Mouse (Mus musculus): Measurements from ENCODE around the gene Rara. TPM values are rescaled to one million over a fixed set of nuclear protein-coding genes. Genes with fewer than 3 reads are reported as not detected.
"Not testable (repeated sequence)": the region's sequence is repeated elsewhere in the genome, so short reads cannot be mapped to it uniquely, and the experiment has no call there.

The Rara gene
- polyA plus RNA-seq, 1 experiment from 2014 or later: 17.3 TPM

DNA sequence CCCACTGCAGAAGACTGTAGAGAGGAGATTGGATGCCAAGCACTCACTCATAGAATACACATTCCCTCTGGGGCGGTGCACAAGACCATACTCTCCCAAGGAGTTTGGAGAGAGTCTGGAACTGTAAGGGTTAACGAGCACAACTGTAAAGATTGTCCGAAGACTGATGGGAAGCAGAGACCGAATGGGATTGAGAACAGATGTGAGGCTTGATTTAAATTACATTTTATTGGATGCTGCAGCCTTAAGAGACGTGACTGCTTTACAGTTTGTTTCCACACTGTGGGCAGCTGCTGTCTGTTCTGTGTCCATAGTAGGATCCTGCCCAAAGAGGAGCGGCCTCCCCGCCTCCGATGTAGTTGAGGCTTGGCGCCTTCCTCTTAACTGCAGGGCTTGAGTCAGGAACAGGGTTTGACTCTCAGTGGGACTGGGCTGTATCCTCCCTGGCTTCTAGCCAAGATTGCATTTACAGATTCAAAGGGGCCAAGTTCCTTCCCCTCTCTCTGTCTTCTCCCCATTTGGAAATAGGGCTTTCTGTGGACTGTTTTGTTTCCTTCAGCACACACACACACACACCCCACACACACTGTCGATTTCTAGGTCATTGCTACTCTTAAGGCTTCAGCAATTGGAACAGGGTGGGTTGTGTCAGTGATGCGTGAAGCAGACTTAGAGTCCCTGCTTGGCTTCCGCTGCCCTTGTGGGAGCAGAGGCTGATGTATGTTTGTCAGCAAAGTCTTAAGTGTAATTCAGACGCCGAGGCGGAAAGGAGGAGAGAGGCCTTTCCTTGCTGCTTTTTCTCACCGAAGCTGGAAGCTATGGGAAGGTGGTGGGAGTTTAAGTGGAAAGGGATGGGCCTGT is 4.5 kb upstream of the Rara start:
- Histone ChIP-seq H3K4me1 (peaks cover 58% of the 10 kb centered on the region), H3K27ac (replicated peaks) (peak overlapping the region; percentile 65)
- H3K4me3 ChIP-seq (replicated peaks); H3K36me3 ChIP-seq; ATAC-seq (ENCODE audit: low FRiP score); H3K4me2 ChIP-seq; H3K27me3 ChIP-seq (replicated peaks); H3K9me3 ChIP-seq (replicated peaks); H3K9ac ChIP-seq (replicated peaks): not testable (repeated sequence)
- WGBS: 34% methylated on average over 16 of the region's 16 CpGs

DNA sequence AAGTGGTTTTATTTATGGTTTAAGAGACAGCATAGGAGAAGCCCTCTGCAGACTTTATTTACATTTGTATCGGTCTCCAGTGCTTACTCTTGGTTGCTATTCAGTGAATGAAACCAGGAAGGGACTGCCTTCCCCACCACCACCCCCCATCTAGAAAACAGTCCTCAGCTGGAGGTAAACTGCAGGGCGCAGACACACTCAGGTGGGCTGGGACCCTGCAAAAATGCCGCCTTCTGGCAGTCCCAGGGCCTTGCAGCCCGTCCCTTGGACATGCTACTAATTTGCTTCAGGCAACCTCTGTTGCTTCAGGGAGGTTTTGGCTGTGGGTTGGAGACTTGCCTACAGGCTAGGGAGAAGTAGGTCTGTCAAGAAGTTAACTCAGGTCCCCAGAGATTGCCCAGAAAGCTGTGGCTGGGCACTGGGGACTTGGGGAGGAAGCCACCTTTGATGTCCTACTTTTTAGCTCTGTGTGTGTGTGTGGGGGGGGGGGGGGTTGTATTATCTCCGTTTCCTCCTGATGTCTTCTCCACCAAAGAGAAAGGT is 2.9 kb upstream of the Rara start:
- Histone ChIP-seq H3K9me3 (replicated peaks) (no peaks in the 10 kb centered on the region), H3K4me2 (0 out of 2 replicates have a peak overlapping the region, but pooled peaks have one; percentile 3), H3K27ac (replicated peaks) (peak overlapping the region; percentile 72), H3K9ac (replicated peaks) (no peak overlapping the region), H3K27me3 (replicated peaks) (no peaks in the 10 kb centered on the region), H3K36me3 (no peaks in the 10 kb centered on the region), H3K4me1 (peaks cover 74% of the 10 kb centered on the region), H3K4me3 (replicated peaks) (no peak overlapping the region)
- ATAC-seq (ENCODE audit: low FRiP score): no peak
- WGBS: 28% methylated on average over 5 of the region's 5 CpGs

DNA sequence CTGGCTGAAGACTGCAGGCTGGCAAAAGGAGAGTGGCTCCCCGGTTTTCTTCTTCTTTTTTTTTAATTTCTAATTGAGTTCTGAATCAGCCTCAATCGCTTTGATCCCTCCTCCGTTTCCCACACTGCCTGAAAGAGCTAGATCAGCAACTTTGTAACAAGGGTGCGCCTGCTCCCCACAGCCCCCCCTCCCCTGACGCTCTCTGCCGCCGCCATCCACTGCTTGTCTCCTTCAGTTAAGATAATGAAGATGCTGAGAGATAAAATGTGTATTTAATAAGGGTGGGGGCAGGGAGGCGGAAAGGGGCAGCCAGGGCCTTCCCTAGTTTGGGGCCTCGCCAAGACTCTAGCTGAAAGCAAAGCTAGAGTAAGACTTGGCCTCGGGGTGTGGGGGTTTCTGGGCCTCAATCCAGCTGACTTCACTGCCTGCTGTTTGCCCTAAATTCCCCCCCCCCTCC is 2.3 kb upstream of the Rara start:
- Histone ChIP-seq H3K4me1 (peaks cover 80% of the 10 kb centered on the region), H3K36me3 (no peaks in the 10 kb centered on the region), H3K9me3 (replicated peaks) (no peaks in the 10 kb centered on the region), H3K27me3 (replicated peaks) (no peaks in the 10 kb centered on the region), H3K4me3 (replicated peaks) (no peak overlapping the region), H3K27ac (replicated peaks) (peak overlapping the region; percentile 72), H3K4me2 (peak overlapping the region; percentile 25), H3K9ac (replicated peaks) (no peak overlapping the region)
- no peak for ATAC-seq (ENCODE audit: low FRiP score)
- WGBS: 10% methylated on average over 10 of the region's 10 CpGs

DNA sequence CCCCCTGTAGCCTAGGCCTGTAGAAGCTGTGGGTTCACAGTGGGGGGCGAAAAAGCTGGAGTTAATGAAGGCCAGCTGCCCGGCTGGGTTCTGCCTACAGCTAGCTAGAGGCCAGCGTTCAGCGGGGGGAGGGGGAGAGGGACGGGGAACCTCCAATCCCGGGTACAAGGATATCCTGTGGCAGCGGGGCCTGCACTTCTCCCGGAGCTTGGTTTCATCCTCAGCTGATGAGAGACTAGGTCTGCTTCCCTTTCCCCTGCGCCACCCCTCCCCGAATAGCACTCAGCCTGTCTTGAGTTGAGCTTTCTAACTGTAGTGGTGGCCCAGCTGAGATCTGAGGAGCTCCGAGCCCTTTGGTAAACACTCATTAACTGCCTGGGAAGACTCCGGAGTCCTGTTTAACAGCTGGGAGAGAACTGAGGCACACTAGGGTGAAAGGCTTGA is 1.7 kb upstream of the Rara start:
- peak overlapping the region; percentile 72 for H3K27ac ChIP-seq (replicated peaks)
- no peak overlapping the region for H3K9ac ChIP-seq (replicated peaks)
- H3K9me3 ChIP-seq (replicated peaks): no peaks in the 10 kb centered on the region
- H3K4me1 ChIP-seq: peaks cover 86% of the 10 kb centered on the region
- H3K27me3 ChIP-seq (replicated peaks): no peaks in the 10 kb centered on the region
- no peaks in the 10 kb centered on the region for H3K36me3 ChIP-seq
- H3K4me3 ChIP-seq (replicated peaks): no peak overlapping the region
- WGBS: 8% methylated on average over 12 of the region's 12 CpGs
- peak overlapping the region; percentile 25 for H3K4me2 ChIP-seq
- ATAC-seq (ENCODE audit: low FRiP score): no peak

GRCm38 (mm10) chr11:98926553-98926952 is 1.1 kb upstream of the Rara start:
- no peak for ATAC-seq (ENCODE audit: low FRiP score)
- Histone ChIP-seq H3K4me3 (replicated peaks) (no peak overlapping the region), H3K4me2 (peak overlapping the region; percentile 25; the same call in 1 of the 2 replicates), H3K9me3 (replicated peaks) (no peaks in the 10 kb centered on the region), H3K9ac (replicated peaks) (no peak overlapping the region), H3K4me1 (peaks cover 93% of the 10 kb centered on the region), H3K27me3 (replicated peaks) (no peaks in the 10 kb centered on the region), H3K27ac (replicated peaks) (peak overlapping the region; percentile 72), H3K36me3 (no peaks in the 10 kb centered on the region)
- 68% methylated on average over 7 of the region's 7 CpGs for WGBS

GRCm38 (mm10) chr11:98928186-98928893 is 722 bp downstream of the Rara start:
- Histone ChIP-seq H3K4me1 (peaks cover 96% of the 10 kb centered on the region), H3K27me3 (replicated peaks) (no peaks in the 10 kb centered on the region), H3K9ac (replicated peaks) (peak overlapping the region; percentile 83), H3K4me3 (replicated peaks) (peak overlapping the region; percentile 68), H3K4me2 (peak overlapping the region; percentile 81), H3K9me3 (replicated peaks) (no peaks in the 10 kb centered on the region), H3K27ac (replicated peaks) (peak overlapping the region; percentile 48; the same call in 1 of the 2 replicates), H3K36me3 (no peaks in the 10 kb centered on the region)
- 7% methylated on average over 12 of the region's 12 CpGs for WGBS
- no peak for ATAC-seq (ENCODE audit: low FRiP score)

DNA sequence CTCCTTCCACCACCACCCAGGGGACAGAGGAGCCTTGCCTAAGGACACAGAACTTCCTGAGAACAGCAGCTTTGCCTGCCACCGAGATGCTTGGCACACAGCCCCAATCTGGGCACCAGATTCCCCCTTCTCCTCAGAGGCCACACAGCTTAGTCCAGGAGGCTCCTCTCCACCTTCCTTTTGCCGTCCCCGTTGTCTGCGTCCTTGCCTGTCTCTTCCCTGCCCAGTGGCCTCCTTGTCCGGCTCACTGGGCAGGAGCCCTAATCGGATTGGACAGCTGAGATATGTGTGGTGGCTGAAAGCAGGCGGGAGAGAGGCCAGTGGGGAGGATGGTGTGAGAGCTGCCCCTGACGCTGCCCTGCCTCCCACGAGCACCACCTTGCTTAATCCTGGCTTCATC is 1.9 kb downstream of the Rara start:
- H3K36me3 ChIP-seq: no peaks in the 10 kb centered on the region
- H3K27me3 ChIP-seq (replicated peaks): no peaks in the 10 kb centered on the region
- H3K4me2 ChIP-seq: peak overlapping the region; percentile 81
- H3K4me3 ChIP-seq (replicated peaks): peak overlapping the region; percentile 68
- peaks cover 90% of the 10 kb centered on the region for H3K4me1 ChIP-seq
- ATAC-seq (ENCODE audit: low FRiP score): no peak
- H3K9ac ChIP-seq (replicated peaks): peak overlapping the region; percentile 83
- no peaks in the 10 kb centered on the region for H3K9me3 ChIP-seq (replicated peaks)
- 11% methylated on average over 9 of the region's 9 CpGs for WGBS
- peak overlapping the region; percentile 54 for H3K27ac ChIP-seq (replicated peaks)

DNA sequence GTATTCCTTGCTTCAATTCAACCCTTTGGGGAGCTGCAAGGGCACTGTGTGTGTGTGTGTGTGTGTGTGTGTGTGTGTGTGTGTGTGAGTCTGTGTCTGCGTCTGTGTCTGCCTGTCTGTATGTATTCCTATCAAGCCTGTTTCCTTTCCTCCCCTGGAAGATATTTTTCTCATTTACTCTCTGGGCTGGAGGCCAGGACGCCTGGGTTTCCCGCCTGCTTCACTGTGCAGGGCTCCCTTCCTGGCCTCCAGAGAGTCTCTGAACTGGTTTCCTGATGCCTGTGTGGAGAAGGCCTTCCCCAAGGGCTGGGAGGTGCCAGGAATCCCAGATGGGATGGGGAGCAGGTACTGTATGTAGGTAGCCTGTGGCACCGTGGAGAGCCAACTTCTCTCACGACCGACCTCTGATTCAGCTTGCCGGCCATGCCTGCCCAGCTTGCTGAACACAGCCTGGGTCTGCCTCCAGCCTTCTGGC is 2.5 kb downstream of the Rara start:
- Histone ChIP-seq H3K9ac (replicated peaks) (peak overlapping the region; percentile 34; the same call in 1 of the 2 replicates), H3K27me3 (replicated peaks) (no peaks in the 10 kb centered on the region), H3K4me1 (peaks cover 83% of the 10 kb centered on the region), H3K4me3 (replicated peaks) (no peak overlapping the region; the same call in 1 of the 2 replicates), H3K9me3 (replicated peaks) (no peaks in the 10 kb centered on the region), H3K27ac (replicated peaks) (peak overlapping the region; percentile 63), H3K4me2 (peak overlapping the region; percentile 81), H3K36me3 (no peaks in the 10 kb centered on the region)
- WGBS: 46% methylated on average over 7 of the region's 7 CpGs
- ATAC-seq (ENCODE audit: low FRiP score): no peak

GRCm38 (mm10) chr11:98930773-98931512 is 3.3 kb downstream of the Rara start:
- ATAC-seq (ENCODE audit: low FRiP score): no peak
- peak overlapping the region; percentile 81 for H3K4me2 ChIP-seq
- H3K4me3 ChIP-seq (replicated peaks): no peak overlapping the region
- no peaks in the 10 kb centered on the region for H3K9me3 ChIP-seq (replicated peaks)
- no peaks in the 10 kb centered on the region for H3K36me3 ChIP-seq
- peaks cover 78% of the 10 kb centered on the region for H3K4me1 ChIP-seq
- H3K27me3 ChIP-seq (replicated peaks): no peaks in the 10 kb centered on the region
- H3K9ac ChIP-seq (replicated peaks): peak overlapping the region; percentile 14; the same call in 1 of the 2 replicates
- peak overlapping the region; percentile 75 for H3K27ac ChIP-seq (replicated peaks)
- 38% methylated on average over 10 of the region's 10 CpGs for WGBS

DNA sequence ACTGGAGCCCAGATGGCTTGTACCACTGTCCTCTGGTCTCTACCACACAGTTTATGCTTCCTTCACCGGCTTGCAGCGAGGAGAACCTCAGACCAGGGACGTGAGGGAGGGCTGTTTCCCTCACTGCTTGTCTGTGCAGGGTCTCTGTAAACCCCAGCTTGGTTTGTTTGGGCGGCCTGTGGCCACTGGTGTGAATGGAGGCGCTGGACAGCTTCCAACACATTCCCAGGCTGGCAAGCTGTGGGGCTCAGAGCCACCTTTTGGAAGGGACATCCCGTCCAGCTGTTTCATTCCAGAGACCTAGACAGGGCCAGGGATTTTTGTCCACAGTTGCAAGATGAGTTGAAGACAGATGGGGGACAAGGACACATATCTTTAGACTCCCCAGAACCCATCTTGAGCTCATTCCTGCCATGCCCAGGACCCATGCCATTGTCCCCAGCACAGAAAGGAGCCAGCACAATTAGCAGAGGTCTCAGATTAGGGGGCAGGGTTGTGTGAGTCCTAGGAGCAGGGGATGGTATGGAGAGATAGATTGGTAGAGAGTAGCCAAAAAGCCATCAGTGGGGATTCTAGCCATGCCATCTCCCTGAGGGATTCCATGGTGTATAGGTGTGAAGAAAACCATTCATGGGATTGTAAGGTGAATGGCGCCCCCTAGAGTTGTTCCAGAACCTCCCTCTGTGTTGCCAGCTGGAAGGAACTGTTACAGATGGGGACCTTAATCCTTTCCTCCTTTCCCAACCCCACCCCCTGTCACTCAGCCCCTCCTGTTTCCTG is 4.1 kb downstream of the Rara start:
- peak overlapping the region; percentile 75 for H3K27ac ChIP-seq (replicated peaks)
- H3K27me3 ChIP-seq (replicated peaks): no peaks in the 10 kb centered on the region
- H3K36me3 ChIP-seq: no peaks in the 10 kb centered on the region
- WGBS: 24% methylated on average over 7 of the region's 7 CpGs
- H3K9ac ChIP-seq (replicated peaks): peak overlapping the region; percentile 14; the same call in 1 of the 2 replicates
- no peak for ATAC-seq (ENCODE audit: low FRiP score)
- no peaks in the 10 kb centered on the region for H3K9me3 ChIP-seq (replicated peaks)
- H3K4me3 ChIP-seq (replicated peaks): no peak overlapping the region
- peak overlapping the region; percentile 17; the same call in 1 of the 2 replicates for H3K4me2 ChIP-seq
- H3K4me1 ChIP-seq: peaks cover 78% of the 10 kb centered on the region

Data from neural tube, embryonic 15.5 days (tissue).